Mouse (Mus musculus) liver, postnatal 0 days (tissue): ENCODE measurements around the gene Lrrc9.

ENCODE experiments used
- CTCF ChIP-seq: sonication (generic); IDR thresholded peaks from 2 replicates; pipeline ENCODE4 v1.5.1; 2016; ENCODE audit warnings: antibody characterized with exemption, low read depth
- EP300 ChIP-seq: IDR thresholded peaks from 2 replicates; pipeline ENCODE4 v1.6.1; 2016; ENCODE audit warnings: antibody characterized with exemption, low read depth, mild to moderate bottlenecking

- TF ChIP-seq EP300 (no peak), CTCF (no peak)
These were observed 33.4 kb upstream of the Lrrc9 start for GRCm38 (mm10) chr12:72408111-72408891.
